Mouse (Mus musculus) WW6 (cell line): ENCODE measurements around the gene Mtch1.
A peak's percentile ranks its signal among the peaks of the same experiment; 100 is the strongest.
"Not testable (repeated sequence)": the region's sequence is repeated elsewhere in the genome, so short reads cannot be mapped to it uniquely, and the experiment has no call there.

Experiments
- DNase-seq: peaks from one replicate; pipeline ENCODE4 v3.0.0-alpha.2; 2013; ENCODE audit warnings: low read depth, low spot score

Gene Mtch1

DNA sequence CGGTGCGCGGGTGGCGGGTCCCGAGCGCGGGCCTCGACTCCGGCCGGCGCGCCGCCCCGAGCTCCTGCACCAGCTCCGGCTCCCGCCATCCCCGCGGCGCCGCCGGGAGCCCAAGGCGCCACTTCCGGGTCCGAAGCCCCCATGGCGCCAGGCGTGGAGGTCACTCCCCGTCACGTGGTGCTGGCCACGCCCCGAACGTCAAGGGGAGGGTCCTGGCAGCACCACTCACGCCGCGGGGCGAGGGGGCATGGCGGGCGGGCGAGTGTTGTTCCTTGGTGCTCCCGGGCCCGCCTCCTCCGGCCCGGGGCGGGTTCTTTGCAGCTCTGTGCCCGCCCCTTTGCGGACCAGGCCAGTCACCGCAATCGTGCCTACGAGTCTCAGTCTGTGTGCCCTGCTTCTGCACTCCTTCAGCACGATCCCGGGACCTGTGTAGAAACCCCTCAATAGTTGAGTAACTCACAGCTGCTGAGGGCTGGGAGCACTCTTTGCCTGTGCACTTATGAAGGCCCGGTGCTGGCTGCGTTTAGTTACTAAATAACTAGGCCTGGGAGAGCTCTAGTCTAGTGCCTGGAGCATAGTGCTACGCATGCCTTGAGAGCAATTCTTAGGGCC, at the start of gene Mtch1:
Mtch1 (minus strand) TSS at position 290 of the 612 bp plus-strand sequence.
- peak; percentile 96 for DNase-seq

DNA sequence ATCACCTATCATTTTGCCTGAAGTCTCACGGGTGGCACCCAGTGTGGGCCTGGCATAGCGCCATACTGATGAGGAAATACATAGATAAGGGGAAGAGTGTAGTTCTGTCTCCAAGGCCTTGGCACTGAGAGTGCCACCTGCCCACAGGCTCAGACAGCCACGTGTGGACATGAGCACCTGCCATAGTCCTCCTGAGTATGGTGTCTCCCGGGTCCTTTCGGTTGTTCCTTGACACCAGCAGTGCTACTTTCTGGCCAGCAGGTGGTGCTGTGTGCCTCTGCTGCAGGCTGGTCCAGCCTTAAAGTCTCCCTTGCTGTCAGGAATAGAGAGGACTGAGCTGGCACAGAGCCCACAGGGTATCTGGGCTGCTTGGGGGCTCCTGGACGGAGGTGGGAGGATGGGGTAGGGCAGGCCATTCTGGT, 49.1 kb upstream of the Mtch1 start:
- no peak for DNase-seq

GRCm38 (mm10) chr17:29396056-29396799, 48.5 kb upstream of the Mtch1 start:
- no peak for DNase-seq

DNA sequence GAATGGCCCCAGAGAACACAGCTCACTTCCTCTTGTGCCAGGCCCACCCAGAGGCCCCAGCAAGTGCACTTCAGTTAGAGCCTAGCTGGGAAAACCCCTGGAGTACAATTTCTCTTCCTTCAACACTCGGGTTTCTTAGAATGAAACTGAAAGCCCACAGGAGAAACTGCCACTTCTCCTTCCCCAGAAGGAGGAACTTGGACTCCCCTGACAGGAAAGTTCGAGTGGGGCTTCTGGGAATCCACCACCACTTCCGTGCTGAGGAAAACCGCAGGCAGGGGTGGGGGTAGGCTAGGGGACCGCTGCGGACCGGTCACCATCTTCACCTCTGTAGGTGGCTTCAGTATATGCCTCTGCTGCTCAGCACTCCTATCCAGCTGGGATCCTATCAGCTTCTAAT, 47.6 kb upstream of the Mtch1 start:
- DNase-seq, result no peak

DNA sequence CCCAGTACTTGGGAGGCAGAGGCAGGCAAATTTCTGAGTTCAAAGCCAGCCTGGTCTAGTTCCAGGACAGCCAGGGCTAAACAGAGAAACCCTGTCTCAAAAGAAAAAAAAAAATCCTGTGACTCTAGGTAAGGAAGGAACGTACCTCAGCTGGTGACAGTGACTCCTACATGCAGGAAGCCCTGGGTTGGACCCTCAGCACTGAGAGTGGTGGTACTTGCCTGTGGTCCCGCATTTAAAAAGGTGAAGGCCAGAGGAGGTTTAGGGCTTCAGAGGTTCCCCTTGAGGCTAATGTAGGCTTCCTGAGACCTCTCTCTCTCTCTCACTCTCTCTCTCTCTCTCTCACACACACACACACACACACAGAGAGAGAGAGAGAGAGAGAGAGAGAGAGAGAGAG, 47.0 kb upstream of the Mtch1 start:
- DNase-seq, result not testable (repeated sequence)

- no peak for DNase-seq
Measured at GRCm38 (mm10) chr17:29394106-29394760, 46.5 kb upstream of the Mtch1 start.

GRCm38 (mm10) chr17:29393335-29394089, 45.8 kb upstream of the Mtch1 start:
- no peak for DNase-seq

- DNase-seq, result no peak
Measured at GRCm38 (mm10) chr17:29391280-29391679, 43.5 kb upstream of the Mtch1 start.

GRCm38 (mm10) chr17:29388978-29389377, 41.2 kb upstream of the Mtch1 start:
- no peak for DNase-seq

- DNase-seq, result no peak
Measured at GRCm38 (mm10) chr17:29385746-29386145, 38.0 kb upstream of the Mtch1 start.

DNA sequence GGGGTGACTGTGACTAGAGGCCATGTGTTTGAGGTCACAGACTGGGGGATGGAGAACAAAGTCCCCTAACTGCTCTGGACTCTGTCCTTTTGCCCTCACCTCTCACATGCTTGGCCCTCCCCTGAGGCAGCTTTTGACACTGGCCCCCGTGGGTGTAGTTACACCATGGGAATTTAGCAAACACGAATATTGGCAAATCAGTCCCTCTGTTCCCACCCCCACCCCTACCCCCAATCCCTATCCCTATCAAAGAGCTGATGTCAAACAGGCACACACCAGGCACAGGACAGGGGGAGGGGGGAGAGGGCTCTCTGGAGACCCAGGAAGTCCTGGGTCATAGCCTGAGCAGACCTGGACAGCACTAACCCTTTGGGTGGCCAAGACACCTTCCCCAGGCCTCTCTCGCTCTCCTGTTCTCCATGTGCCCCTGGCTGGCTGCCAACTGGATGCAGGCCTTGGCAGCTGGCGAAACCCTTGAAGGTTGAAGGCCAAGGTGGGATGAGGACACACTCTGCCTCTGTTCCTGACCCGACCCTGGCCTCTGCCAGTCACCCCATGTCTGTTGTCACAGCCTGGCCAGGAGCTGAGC, 37.2 kb upstream of the Mtch1 start:
- DNase-seq, result no peak

DNA sequence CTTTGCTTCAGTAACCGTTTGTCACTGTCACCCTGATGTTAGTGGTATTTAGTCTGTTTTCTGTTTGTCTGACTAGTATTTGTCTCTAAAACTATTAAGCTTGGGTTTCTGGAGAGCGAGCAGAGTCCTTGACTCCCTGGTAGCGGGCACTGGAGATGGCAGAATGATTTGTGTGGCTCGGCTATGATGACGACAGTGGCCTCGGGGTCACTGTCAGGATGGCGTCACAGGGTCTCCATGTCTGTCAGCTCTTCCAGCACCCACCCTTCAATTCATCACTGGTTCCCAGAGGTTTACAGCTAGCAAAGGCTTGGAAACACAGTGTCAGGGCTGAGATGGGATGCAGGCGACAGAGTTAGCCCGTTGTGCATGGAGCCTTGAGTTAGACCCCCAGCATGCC, 36.2 kb upstream of the Mtch1 start:
- DNase-seq, result no peak

DNA sequence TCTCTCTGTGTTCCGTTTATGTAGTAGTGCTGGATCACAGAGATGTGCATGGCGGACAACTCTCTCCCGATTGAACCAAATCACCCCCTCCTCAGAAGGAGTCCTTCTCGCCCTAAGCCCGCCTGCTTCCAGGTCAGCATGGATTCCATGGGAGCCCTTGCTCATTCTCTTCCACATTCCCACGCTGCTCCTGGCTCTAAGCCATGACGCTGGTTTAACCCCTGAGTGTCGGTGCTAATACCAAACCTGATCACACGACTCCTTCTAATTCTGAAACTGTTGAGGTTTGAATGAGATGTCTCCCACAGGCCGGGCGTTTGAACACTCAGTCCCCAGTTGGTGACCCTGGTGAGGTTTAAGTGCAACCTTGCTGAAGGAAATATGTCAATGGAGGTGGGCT, 34.7 kb upstream of the Mtch1 start:
- no peak for DNase-seq

GRCm38 (mm10) chr17:29381472-29381871, 33.7 kb upstream of the Mtch1 start:
- DNase-seq, result no peak

DNA sequence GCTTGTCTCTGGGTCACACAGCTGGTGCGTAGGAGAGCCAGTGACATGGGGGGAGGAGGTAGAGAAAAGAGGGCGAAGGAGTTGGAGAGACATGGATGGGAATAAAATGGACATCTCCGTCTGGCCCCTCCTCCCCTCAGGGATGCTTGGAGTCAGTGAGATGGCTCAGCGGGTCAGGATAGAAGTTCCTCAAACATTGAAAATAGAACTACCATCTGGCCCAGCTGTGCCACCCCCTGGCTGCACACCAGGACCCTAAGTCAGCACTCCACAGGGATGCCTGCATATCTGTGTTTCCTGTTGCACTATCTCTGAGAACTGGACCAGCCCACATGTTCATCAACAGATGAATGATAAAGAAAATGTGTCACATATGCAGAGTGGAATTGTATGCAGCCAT, 32.5 kb upstream of the Mtch1 start:
- DNase-seq, result no peak

GRCm38 (mm10) chr17:29378056-29378455, 30.3 kb upstream of the Mtch1 start:
- no peak for DNase-seq

- no peak for DNase-seq
Measured at GRCm38 (mm10) chr17:29375871-29376270, 28.1 kb upstream of the Mtch1 start.

DNA sequence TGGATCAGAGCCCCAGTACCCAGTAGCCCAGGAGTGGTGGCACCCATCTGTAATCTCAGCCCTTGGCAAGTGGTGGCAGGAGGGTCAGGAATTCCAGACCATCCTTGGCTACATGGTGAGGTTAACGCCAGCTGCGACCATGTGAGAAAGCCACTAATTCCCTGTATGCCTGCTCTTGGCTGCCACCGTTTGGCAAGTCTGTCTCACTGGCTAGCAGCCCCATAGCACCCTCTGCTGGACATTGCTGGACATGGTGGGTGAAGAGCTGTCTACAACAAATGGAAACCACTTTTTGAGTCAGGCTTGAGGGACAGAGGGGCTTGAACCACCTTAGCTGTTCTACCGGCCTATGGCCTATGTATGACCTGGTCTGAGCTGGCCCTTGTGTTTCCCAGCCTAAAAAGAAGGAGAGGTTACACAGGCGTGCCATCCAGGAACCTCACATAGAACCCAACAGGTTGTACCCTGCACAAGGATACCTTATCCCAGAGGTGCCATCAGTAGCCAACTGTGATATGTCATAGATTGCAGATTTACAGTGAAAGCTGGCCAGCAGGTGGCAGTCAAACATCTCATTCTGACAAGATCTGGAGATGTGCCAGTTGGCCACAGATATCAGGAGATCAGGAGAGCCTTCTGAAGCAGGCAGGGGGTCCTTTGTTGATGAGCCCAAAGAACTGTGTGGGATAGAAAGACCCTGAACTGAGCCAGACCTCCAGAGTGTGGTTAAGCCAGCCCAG, 23.4 kb upstream of the Mtch1 start:
- no peak for DNase-seq

GRCm38 (mm10) chr17:29368726-29369125, 21.0 kb upstream of the Mtch1 start:
- no peak for DNase-seq

DNA sequence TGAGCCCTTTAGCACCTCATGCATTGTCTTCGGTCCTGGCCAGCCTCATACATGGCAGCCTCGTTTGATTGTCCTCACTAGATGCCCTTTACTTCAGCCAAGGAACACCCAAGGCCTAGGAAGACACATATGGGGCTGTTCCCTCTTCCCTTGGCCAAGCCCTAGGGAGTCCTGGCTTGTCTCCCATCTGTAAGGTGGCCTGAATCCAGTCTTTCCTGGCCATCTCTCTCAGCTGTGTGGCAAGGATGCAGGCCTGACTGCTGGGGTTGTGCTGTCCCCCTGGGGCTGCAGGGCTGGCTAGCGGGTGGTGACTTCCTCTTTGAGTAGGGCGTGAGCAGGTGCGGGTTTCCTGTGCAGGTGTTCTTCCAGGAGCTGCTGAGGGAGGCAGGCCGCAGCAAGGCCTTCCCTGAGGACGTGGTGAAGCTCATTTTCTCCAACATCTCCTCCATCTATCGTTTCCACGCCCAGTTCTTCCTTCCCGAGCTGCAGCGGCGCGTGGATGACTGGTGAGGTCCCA, 17.4 kb upstream of the Mtch1 start:
- DNase-seq, result no peak

- no peak for DNase-seq
Measured at GRCm38 (mm10) chr17:29363109-29363508, 15.4 kb upstream of the Mtch1 start.
